Comparison of ENCODE assay signal across 8 mouse cellular contexts in genomic region chr13:88821440-88822331, GRCm38 (mm10). TPM values are rescaled to one million over a fixed set of nuclear protein-coding genes. Genes with fewer than 3 reads are reported as not detected.
DNase-seq lines count a peak whose midpoint lies in the region; ATAC-seq and TF ChIP-seq lines count a peak whose summit lies in the region.

Gene Edil3 (plus strand): TSS chr13:88821472.

- H3K4me2 ChIP-seq in heart, embryonic 12.5 days, result peak within 1 kb of the TSS; percentile 94

- no peaks in the 10 kb centered on the region for H3K9me3 ChIP-seq in heart, embryonic 12.5 days (replicated peaks)

- peak within 1 kb of the TSS; percentile 76 for H3K9ac ChIP-seq in heart, embryonic 12.5 days

- H3K27ac ChIP-seq in heart, embryonic 12.5 days (ENCODE audit: poor library complexity, severe bottlenecking), result peak within 1 kb of the TSS; percentile 20
- peak within 1 kb of the TSS; percentile 94 for H3K27ac ChIP-seq in left cerebral cortex, adult 2 months
- H3K27ac ChIP-seq in macrophage, result 0 out of 2 replicates have a peak within 1 kb of the TSS, but pooled peaks have one; percentile 13

- WGBS in heart, embryonic 12.5 days, result under 1% methylated on average over 53 of the region's 60 CpGs
- WGBS in macrophage (ENCODE audit: missing documents), result 2% methylated on average over 60 of the region's 60 CpGs

- ATAC-seq in heart, embryonic 12.5 days (ENCODE audit: insufficient number of reproducible peaks, low FRiP score), result peak; percentile 80
- peak; percentile 34 to 64 for ATAC-seq in hematopoietic stem cell, adult 5-6 weeks (replicated peaks in 1 of 2; ENCODE audit: insufficient read depth in 1 of 2, low FRiP score in 2 of 2, low TSS enrichment in 1 of 2, low read depth in 1 of 2, poor library complexity in 2 of 2, severe bottlenecking in 2 of 2)
- ATAC-seq in inflammation-experienced regulatory T-cells, adult 6 months, result no peak

- no peak for TF ChIP-seq CTCF in left cerebral cortex, adult 2 months (IDR thresholded peaks at IDR 0.05)

- H3K4me3 ChIP-seq in heart, embryonic 12.5 days, result peak within 1 kb of the TSS; percentile 58
- peak within 1 kb of the TSS; percentile 75 for H3K4me3 ChIP-seq in left cerebral cortex, adult 2 months
- peak within 1 kb of the TSS; percentile 49 for H3K4me3 ChIP-seq in macrophage (ENCODE audit: inconsistent target)

- no peaks in the 10 kb centered on the region for H3K79me2 ChIP-seq in macrophage (ENCODE audit: inconsistent target)

- H3K36me3 ChIP-seq in heart, embryonic 12.5 days, result no peaks in the 10 kb centered on the region
- no peaks in the 10 kb centered on the region for H3K36me3 ChIP-seq in macrophage (ENCODE audit: inconsistent target)

- H3K27me3 ChIP-seq in heart, embryonic 12.5 days (replicated peaks), result no peaks in the 10 kb centered on the region

- DNase-seq in heart, adult 8-10 months (ENCODE audit: low spot score), result no peak
- DNase-seq in embryo, embryonic 9.5 days (ENCODE audit: extremely low spot score), result peak; percentile 72
- DNase-seq in left cerebral cortex, adult 2 months (ENCODE audit: extremely low spot score in 1 of 2, low spot score in 2 of 2), result peak; percentile 63 to 68
- DNase-seq in right cerebral cortex, postnatal 14 days, result peak; percentile 61

- intact Hi-C loops in left cerebral cortex, adult 2 months (cut with DNase I), result loop anchor here (2.0 to 10.0 kb wide), 4 partner anchors 211 to 716 kb away; partner anchors contain the start of gene Hapln1

- H3K4me1 ChIP-seq in heart, embryonic 12.5 days (replicated peaks), result peaks cover 11% of the 10 kb centered on the region

RNA-seq across cellular contexts. Expression of gene Edil3, which starts in this region (rescaled TPM):
- 15.6 and 16.5 TPM in 2 replicates for polyA plus RNA-seq in heart, embryonic 12.5 days (2016; fragmentation: Nextera tagmentation; extraction: Ambion mirVana)
- total RNA-seq in heart, adult 8-10 months (2022), result under 1 TPM; 0.25 to 0.34 (median 0.29) TPM
- 0.30 and 1.9 TPM in 2 replicates for total RNA-seq in hematopoietic stem cell, adult 5-6 weeks (2017)
- total RNA-seq in left cerebral cortex, adult 2 months (2021), result 10 to 100 TPM; 90.4 to 91.8 TPM
- 10 to 100 TPM in 3 of 26 experiments, 1 to 10 TPM in 16, under 1 TPM in 7; 0.25 to 14.7 (median 2.2) TPM for total RNA-seq in macrophage (2018; cell fraction: chromatin; rRNA removed)
- 1 to 10 TPM in 5 of 26 experiments, under 1 TPM in 21; 0.04 to 1.4 (median 0.49) TPM for total RNA-seq in macrophage (2018; cell fraction: cytosol; rRNA removed)
- total RNA-seq in macrophage (2018; cell fraction: nucleus; rRNA removed), result 10 to 100 TPM in 1 of 26 experiments, 1 to 10 TPM in 14, under 1 TPM in 11; 0.25 to 19.6 (median 2.2) TPM
- polyA plus RNA-seq in macrophage (2018), result 0.52 to 1.3 TPM (median 0.62 TPM) in 3 replicates
- polyA plus RNA-seq in inflammation-experienced regulatory T-cells, adult 6 months (2017; shearing (Covaris generic)), result under 1 TPM in 1 of 3 experiments, not detected in 2; 0.17 TPM

Comparison
In these comparisons a context has a peak if more than half of its experiments do, and no peak if none do; other contexts are left out.
1. RNA of gene Edil3 (total RNA-seq): 90.4 to 91.8 TPM in left cerebral cortex, adult 2 months; 0.25 to 0.34 TPM in heart, adult 8-10 months and 0.30 to 1.9 TPM in hematopoietic stem cell, adult 5-6 weeks; every median in the first group is over 10 times any median in the second.
2. H3K27ac ChIP-seq: peak in every context shown above with its lines; median percentile 94 in left cerebral cortex, adult 2 months; 20 in heart, embryonic 12.5 days; 13 in macrophage.
3. Peak in every context shown above with its lines, with median percentiles within 50 percentile points of each other: H3K4me3 ChIP-seq.